Mouse (Mus musculus): ENCODE data around the gene Lima1. TPM values are rescaled to one million over a fixed set of nuclear protein-coding genes. Genes with fewer than 3 reads are reported as not detected.
A peak's percentile ranks its signal among the peaks of the same experiment; 100 is the strongest.
"Not testable (repeated sequence)": the region's sequence is repeated elsewhere in the genome, so short reads cannot be mapped to it uniquely, and the experiment has no call there.

Lima1 gene
- polyA plus RNA-seq, 1 experiment, result 139 TPM

DNA sequence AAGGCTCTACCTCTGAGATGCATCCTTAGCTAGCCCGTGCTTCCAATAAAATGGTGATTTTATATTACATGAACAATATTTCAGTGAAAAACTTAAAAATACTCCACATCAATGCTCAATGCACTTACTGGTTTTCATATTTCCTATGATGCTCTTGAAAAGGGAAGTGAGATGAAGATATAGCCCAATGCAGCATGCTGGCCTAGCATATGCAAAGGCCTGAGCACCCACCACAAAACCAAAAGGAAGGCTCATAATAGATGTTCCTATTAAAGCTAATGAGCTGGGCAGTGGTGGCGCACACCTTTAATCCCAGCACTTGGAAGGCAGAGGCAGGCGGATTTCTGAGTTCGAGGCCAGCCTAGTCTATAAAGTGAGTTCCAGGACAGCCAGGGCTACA, 69.6 kb downstream of the Lima1 start:
- no peak for DNase-seq (ENCODE audit: low spot score)

- DNase-seq (ENCODE audit: low spot score), result no peak
Measured at GRCm38 (mm10) chr15:99803186-99803644, 72.0 kb downstream of the Lima1 start.

DNA sequence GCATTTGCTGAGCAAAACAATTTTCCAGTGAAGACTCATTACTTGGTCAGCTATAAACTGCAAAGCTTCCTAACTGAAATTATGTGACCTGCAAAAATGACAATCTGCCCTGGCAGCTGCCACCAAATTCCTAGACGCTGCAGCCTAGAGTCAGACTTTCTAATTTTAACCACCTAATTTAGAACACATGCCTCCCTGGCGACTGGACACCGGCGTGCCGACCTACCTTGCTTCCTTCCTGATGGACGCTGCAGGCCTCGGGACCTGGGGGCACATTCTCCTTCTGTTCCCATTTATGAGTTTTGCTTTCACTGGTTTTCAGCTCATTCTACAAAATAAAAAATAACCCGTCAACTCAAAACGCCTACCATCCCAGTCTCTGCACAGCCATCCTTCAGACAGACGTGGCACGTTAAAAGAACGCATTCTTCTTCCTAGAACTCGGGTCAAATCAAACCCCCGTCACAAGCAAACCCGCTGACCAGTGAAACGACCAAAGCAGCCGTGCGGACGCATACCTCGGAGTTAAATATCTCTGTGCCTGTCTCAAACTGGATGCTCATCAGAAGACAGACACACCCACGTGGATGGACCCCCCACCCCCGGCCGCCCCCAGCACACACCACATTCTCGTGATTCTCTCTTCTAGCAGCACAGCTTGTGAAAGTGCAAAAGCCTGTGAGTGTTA, 73.2 kb downstream of the Lima1 start:
- no peak for DNase-seq (ENCODE audit: low spot score)

DNA sequence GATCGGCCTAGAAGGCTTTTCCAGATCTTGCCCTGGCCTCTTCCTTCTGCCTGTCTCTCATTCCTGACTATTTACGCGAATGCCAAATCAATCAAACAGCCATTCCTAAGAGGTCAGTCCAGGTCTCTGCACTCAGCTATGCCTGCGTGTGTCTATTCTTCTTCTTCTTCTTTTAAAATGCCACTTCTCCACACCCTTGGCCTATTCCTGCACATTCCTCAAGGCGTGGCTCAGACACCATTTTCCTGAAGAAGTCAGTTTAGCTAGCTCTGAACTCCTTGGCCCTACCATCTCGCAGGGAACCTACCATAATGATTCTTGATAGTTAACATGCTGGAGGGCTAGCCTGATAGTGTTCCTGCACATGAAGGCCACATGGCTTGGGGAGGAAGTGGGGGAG, 75.5 kb downstream of the Lima1 start:
- DNase-seq (ENCODE audit: low spot score), result no peak

DNA sequence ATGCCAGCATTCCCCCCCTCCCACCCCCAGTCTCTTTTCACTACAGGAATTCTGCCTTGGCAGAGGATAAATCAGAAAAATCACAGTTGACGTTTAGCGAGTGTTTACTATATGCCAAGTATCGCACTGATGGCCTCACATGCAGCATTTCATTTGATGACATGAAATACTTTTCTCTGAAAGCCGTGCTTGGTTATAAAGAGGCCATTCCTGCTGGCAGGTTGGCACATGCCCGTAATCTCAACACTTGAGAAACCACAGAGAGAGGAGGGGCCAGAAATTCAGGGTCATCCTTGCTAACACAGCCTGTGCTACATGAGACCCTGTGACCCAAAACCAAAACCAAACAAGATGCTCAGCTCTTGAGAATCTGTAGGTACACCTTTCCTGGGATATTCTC, 77.4 kb downstream of the Lima1 start:
- no peak for DNase-seq (ENCODE audit: low spot score)

DNA sequence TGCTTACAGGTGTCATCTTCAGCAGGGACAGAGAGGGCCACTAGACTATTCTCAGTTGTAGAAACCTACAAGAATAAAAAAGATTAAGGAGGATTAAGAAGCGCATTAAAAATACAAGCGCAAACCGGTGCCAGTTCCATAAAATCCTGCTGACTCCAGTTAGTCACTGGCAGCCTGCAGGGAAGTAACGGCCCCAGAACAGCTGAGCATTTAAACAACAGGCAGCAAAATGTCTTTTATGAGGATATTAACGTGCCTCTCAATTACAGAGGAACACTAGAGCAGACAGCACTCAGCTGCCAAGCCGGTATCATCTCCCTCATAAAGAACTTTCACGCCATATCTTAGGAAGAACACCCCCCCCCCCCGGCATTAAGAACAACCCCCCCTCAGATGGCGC, 78.5 kb downstream of the Lima1 start:
- DNase-seq (ENCODE audit: low spot score), result no peak

DNA sequence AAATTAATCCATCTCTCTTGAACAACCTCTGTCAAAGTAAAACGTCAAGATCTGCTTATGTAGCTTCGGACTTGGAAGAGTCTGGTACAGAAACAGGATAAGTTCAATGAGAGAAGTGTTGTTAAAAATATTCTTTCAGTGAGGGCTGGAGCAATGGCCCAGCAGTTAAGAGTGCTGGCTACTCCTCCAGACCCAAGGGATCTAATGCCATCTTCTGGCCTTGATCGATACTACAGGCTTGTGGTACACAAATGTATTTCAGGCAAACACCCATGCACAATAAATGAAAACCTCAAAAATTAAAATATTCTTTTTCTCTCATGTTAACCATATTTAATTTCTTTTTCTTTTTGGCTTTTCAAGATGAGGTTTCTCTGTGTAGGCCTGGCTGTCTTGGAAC, 79.2 kb downstream of the Lima1 start:
- DNase-seq (ENCODE audit: low spot score), result no peak

DNA sequence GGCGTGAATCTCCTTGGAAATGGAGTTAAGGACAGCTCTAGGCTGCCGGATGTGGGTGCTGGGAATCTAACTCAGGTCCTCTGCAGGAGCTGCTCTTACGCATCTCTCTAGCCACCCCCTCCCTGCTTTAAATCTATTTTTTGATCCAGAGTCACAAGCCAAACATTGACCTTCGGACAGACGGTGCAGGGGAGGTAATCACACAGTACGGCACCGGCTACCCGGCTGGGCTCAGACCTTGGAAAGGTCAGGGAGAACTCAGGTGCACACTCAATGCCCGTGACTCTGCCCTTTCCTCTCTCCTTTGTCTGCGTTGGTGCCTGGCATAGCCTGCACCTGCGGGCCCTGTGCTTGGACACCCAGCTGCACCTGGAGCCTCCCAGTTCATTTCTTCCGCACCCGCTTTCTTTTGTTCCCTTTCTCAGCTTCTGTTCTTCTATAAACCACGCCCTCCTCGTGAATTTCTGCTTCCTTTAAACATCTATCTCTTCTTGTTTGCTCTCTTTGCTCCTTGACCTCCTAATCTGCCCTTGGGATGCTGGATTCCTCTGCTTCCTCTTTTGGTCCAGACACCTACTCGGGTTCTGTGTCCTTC, 82.9 kb downstream of the Lima1 start:
- DNase-seq (ENCODE audit: low spot score), result no peak

DNA sequence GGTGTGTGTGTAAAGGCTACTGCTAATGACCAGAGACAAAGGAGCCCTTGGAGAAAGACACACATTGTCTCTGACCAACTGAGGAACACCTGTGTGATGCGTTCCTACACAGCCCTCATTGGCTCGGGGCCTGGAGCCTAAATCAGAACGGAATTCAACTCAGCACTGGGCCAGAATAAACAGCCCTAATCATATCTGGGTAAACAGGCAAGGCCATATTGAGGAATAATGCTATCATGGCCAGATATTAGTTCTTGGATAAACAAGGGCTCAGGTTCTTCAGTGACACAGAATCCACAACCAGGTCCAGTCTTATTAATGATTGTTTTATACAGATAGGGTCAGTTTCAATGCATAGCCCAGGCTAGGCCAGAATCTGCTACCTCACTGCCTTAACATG, 84.3 kb downstream of the Lima1 start:
- DNase-seq (ENCODE audit: low spot score), result no peak

GRCm38 (mm10) chr15:99790464-99790863, 84.8 kb downstream of the Lima1 start:
- no peak for DNase-seq (ENCODE audit: low spot score)

DNA sequence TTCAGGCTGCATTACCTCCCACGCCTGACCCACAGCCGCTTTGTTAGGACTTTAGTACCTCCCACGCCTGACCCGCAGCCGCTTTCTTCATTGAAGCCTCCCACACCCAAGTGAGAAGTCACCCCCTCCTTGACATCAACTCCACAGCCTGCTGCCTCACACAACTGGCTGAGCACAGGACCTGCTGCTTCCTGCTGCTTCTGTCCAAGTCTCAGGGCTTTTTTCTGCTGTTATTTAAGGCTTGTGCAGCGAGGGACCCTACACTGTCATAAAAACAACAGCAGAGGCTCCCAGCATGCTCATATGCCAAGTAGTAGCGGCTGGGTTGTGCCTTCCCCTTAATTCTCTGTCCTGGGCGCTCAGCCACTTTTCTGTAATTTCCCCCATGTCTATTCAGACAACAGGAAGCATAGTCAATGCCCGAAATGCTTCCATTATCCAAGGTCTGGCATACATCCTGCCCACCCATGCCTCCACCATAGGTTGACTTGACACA, 87.6 kb downstream of the Lima1 start:
- no peak for DNase-seq (ENCODE audit: low spot score)

DNA sequence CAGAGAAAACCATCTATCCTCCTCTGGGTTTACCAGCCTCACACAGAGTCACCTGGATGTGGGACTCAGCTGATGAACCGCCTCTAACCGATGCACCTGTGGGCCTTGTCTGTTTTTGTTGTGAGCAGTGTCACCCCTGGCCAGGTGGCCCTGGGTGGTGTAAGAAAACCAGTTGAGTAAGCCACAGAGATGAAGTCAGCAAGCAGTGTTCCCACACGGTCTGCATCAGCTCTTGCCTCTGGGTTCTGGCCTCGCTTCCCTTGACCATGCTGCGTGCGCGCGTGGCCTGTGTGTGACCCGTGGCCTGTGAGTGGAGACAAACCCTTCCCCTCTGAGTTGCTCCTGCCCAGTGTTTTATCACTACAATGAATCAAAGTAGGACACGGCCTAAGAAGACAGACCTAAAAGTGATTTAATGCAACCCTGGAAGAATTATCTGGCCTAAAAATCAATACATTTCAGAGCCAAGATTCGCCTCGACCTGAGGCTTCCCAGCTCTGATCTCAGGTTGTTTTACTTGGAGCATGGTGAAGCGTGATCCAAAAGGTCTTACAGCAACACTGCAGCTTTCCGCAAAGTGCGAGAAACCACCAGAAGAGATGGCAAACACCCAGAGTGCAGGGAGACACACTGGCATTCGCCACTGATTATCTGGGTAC, 96.5 kb downstream of the Lima1 start:
- no peak for DNase-seq (ENCODE audit: low spot score)

- DNase-seq (ENCODE audit: low spot score), result no peak
Measured at GRCm38 (mm10) chr15:99778148-99778547, 97.1 kb downstream of the Lima1 start.

DNA sequence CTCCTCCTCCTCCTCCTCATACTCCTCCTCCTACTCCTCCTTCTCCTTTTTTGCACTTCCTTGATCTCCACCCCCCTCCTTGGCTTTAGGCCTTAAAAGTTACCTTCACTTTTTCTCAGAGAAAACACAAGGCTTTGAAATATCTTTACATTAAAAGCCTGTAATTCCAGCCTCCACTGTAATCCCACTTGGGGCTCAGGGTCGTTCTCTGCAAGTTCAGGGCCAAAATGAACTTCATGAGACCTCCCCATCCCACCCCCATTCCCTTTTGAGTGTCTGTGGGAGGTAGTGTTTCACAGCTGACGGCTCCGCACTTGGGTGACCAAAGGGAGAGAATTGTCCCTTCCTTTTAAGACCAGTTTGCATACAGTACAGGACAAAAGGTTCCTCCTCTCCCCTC, 102.3 kb downstream of the Lima1 start:
- no peak for DNase-seq (ENCODE audit: low spot score)

DNA sequence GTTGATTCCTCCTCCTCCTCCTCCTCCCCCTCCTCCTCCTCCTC, 102.6 kb downstream of the Lima1 start, which contains the start of gene Cers5:
Cers5 (minus strand) TSS at position 5 of the 44 bp plus-strand sequence.
- not testable (repeated sequence) for DNase-seq (ENCODE audit: low spot score)

DNA sequence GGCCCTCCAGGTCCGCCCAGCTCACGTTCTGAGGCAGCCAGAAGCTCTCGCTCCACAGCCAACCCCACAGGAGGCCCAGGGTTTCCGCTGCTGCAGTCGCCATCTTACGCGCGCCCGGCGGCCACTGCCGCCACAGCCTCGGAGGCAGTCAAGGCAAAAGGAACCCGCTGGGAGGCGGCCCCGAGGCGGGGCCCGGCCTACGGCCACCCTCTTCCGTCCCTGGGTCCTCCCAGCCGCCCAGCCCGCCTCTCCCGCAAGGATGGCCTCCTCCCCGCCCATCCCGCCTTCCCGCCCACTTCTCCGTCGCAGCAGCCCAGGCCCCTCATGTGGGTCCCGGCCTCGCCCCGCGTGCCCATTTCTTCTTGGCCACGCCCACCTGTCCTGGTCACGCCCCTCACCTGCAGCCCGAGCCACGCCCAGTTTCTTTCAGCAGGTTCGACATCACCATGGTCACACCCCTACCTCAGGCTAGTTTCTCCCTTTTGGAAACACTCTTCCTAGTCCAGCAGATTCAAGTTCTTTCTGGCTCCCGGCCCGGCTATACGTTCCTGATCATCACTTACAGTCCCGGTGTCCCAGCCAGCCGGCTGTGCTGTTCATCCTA, 102.9 kb downstream of the Lima1 start:
- DNase-seq (ENCODE audit: low spot score), result peak; percentile 86

DNA sequence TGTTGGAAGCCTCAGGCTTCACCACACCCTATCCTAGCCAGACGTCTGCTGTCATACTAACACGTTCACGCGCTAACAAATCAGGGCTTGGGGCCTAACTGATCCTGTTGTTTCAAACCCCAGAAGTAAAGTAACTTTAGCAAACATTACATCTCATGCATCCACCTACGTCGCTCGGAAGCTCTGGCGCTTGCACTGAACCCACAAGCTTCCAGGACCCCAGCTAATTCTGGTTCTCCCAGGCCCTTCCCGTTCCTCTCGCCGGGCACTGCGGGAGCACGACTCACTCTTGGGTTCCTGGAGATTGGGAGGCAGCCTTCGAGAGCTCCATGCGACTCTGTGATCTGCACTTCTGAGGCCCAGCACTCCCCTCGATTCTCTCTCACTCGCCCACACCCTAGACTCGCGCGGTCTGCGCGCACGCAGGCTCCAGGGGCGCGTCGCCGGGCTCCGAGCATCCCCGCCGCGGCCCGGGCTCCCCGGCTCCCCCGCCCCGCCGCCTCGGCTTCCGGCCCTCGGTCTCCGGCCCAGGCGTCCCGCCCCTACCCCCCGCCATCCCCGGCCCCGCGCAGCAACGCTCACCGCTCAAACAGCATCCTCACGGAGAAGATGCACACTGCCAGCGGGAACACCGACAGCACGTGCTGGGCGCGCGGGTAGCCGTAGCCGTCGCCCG, 103.5 kb downstream of the Lima1 start:
- DNase-seq (ENCODE audit: low spot score), result no peak

DNA sequence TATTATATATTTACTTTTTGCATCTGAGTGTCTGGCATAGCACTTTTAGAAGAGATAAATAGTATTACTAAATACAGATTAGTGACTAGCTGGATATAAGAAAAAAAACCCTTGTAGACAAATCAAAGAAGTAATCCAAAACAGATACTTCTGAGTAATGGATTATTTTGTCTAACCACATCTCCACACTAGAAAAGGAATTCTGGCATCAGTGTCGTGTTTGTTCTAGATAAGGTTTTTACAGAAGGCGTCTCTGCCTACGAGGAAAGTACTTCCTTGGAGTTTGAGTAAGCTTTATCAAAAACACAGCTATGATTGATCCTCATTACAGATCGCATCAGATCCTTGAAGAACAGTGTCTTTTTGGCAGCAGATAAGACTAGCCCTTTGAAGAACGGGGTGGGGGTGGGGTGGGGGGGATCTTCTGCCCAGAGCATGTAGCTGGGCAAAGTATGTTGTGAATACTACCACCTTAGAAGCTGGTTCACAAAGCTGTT, 104.2 kb downstream of the Lima1 start:
- DNase-seq (ENCODE audit: low spot score), result no peak

- DNase-seq (ENCODE audit: low spot score), result no peak
Measured at GRCm38 (mm10) chr15:99768761-99769160, 106.5 kb downstream of the Lima1 start.

DNA sequence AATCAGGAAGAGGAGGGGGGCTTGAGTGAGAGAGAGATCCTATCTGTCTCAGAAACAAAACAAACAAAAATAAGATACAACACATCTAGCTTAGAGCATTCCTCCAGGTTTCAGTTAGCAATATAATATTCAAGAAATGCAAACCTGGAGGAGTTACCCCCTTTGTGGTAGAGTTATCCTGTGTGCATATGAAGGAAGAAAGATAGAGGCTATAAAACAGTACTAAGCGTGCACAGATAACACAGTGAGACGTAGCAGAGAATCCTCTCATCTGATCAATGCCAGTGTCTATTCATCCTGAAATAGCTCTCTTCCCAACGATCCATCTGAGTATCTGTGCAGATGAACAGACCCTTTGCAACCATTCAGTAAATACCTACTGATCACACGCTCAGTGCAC, 107.8 kb downstream of the Lima1 start:
- no peak for DNase-seq (ENCODE audit: low spot score)

- DNase-seq (ENCODE audit: low spot score), result no peak
Measured at GRCm38 (mm10) chr15:99754204-99754603, 121.1 kb downstream of the Lima1 start.

DNA sequence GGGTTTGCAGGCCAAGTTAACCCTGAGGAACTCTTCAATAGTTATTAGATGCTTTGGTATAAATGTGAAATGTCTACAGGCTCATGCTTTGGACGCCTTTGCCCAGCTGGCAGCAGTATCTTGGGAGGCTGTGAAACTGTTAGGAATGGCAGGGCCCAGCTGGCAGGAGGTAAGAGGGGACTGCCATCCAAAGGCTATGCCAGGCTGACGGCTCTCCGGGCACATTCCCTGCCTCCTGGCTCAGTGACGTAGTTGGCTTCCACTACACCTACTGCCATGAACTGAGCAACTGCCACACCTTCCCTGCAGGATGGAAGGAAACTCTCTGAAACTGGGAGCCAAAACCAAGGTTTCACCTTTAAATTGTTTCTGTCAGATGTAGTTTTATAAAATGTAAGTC, 135.0 kb downstream of the Lima1 start:
- no peak for DNase-seq (ENCODE audit: low spot score)

DNA sequence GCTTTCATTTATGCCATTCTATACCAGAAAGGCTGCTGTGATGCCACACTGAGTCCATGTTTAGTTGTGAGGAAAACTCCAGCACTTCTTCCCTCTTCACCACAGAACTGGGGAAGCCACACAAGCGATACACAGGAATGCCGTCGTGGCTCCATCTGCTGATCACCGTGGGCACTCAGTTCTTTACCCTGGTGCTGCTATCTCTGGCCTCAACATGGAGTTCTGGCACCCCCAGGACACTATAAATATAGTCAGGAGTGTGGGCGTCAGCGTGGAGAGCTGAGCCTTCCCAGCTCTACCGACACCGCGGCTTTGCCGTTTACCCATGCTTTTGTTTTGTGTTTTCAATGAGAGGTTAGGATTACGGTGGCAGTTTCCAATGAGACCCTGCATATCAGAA, 138.6 kb downstream of the Lima1 start:
- DNase-seq (ENCODE audit: low spot score), result no peak

All from urinary bladder, adult 2 months (tissue).